Mouse (Mus musculus) MEL (cell line): ENCODE results near the gene Cys1. TPM values are rescaled to one million over a fixed set of nuclear protein-coding genes. Genes with fewer than 3 reads are reported as not detected.

Experiments used
- DNase-seq: peaks from one replicate; pipeline ENCODE4 v3.0.0; 2011; ENCODE audit warnings: low read depth, low spot score
- H3K27ac ChIP-seq: 2 replicates; pipeline ENCODE4 v1.5.1; 2012; ENCODE audit warnings: low read depth, mild to moderate bottlenecking, control low read depth, low read length, moderate library complexity; ENCODE audit not compliant: control insufficient read depth
- H3K27me3 ChIP-seq, 2 experiments: fragments of 150-350 bp in 1 of 2; sonication (generic) in 1 of 2; 2 replicates each; pipeline ENCODE4 v1.6.1; 2012; ENCODE audit warnings: low read length in 2 of 2, mild to moderate bottlenecking in 2 of 2, improper control_type of control experiment in 1 of 2, moderate library complexity in 1 of 2; ENCODE audit not compliant: insufficient read depth in 2 of 2, control insufficient read depth in 1 of 2
- H3K36me3 ChIP-seq, 2 experiments: 2 replicates each; pipeline ENCODE4 v1.6.1; 2012 to 2014; ENCODE audit warnings: low read length in 2 of 2, improper control_type of control experiment in 1 of 2, inconsistent platforms in 1 of 2, mild to moderate bottlenecking in 1 of 2; ENCODE audit not compliant: insufficient read depth in 2 of 2, control insufficient read depth in 1 of 2
- H3K4me1 ChIP-seq, 2 experiments: fragments of 150-350 bp in 1 of 2; sonication (generic) in 1 of 2; 2 replicates each; pipeline ENCODE4 v1.6.1; 2012; ENCODE audit warnings: low read length in 2 of 2, improper control_type of control experiment in 1 of 2, mild to moderate bottlenecking in 1 of 2; ENCODE audit not compliant: insufficient read depth in 2 of 2, control insufficient read depth in 1 of 2
- H3K4me3 ChIP-seq, 2 experiments: fragments of 150-350 bp in 1 of 2; sonication (generic) in 1 of 2; 2 replicates each; pipeline ENCODE4 v1.5.1; 2012; ENCODE audit warnings: low read depth in 2 of 2, low read length in 2 of 2, mild to moderate bottlenecking in 2 of 2, moderate library complexity in 2 of 2, control low read depth in 1 of 2, improper control_type of control experiment in 1 of 2; ENCODE audit not compliant: control insufficient read depth in 1 of 2, insufficient read depth in 1 of 2
- H3K79me2 ChIP-seq: 2 replicates; pipeline ENCODE4 v1.6.1; 2012; ENCODE audit warnings: mild to moderate bottlenecking, low read length, moderate library complexity; ENCODE audit not compliant: control insufficient read depth, poor library complexity, insufficient read depth
- H3K9ac ChIP-seq: 2 replicates; pipeline ENCODE4 v1.6.1; 2012; ENCODE audit warnings: low read depth, mild to moderate bottlenecking, control low read depth, low read length, moderate library complexity; ENCODE audit not compliant: control insufficient read depth, poor library complexity, severe bottlenecking
- H3K9me3 ChIP-seq: fragments of 150-350 bp; sonication (generic); replicated peaks from 2 replicates; pipeline ENCODE4 v1.6.1; 2012; ENCODE audit warnings: mild to moderate bottlenecking, low read length, improper control_type of control experiment, moderate library complexity; ENCODE audit not compliant: insufficient read depth
- EP300 ChIP-seq, 2 experiments: IDR thresholded peaks; 2 replicates each; pipeline ENCODE4 v1.6.1; 2011; ENCODE audit warnings: improper control_type of control experiment in 2 of 2, low read length in 2 of 2, low read depth in 1 of 2, mild to moderate bottlenecking in 1 of 2
- ETS1 ChIP-seq: IDR thresholded peaks from 2 replicates; pipeline ENCODE4 v1.6.1; 2012; ENCODE audit warnings: low read depth, mild to moderate bottlenecking, inconsistent platforms, low read length, improper control_type of control experiment, moderate library complexity
- KAT2A ChIP-seq: conservative IDR thresholded peaks from 2 replicates; pipeline ENCODE4 v1.6.1; 2012; ENCODE audit warnings: low read depth, low read length, improper control_type of control experiment, inconsistent platforms
- MAZ ChIP-seq: IDR thresholded peaks from 2 replicates; pipeline ENCODE4 v1.6.1; 2012; ENCODE audit warnings: low read depth, mild to moderate bottlenecking, inconsistent platforms, low read length, improper control_type of control experiment
- MYC ChIP-seq: IDR thresholded peaks from 2 replicates; pipeline ENCODE4 v1.6.1; 2011; ENCODE audit warnings: low read depth, mild to moderate bottlenecking, low read length, improper control_type of control experiment, moderate library complexity
- NELFE ChIP-seq: IDR thresholded peaks from 2 replicates; pipeline ENCODE4 v1.6.1; 2011; ENCODE audit warnings: low read depth, low read length, improper control_type of control experiment
- RCOR1 ChIP-seq: IDR thresholded peaks from 2 replicates; pipeline ENCODE4 v1.6.1; 2012; ENCODE audit warnings: low read depth, mild to moderate bottlenecking, inconsistent platforms, low read length, improper control_type of control experiment
- TBP ChIP-seq: IDR thresholded peaks from 2 replicates; pipeline ENCODE4 v1.8.0; 2011; ENCODE audit warnings: low read depth, low read length, improper control_type of control experiment
- polyA plus RNA-seq, 2 experiments: library from polyadenylated mRNA; stranded (reverse) in 1 of 2; unstranded in 1 of 2; fragments of >175 nt in 1 of 2; fragments of >200 nt in 1 of 2; gene quantifications; 2 replicates each; pipeline versions ENCODE4 v1.2.1 to v1.2.4; 2012; ENCODE audit warnings: low replicate concordance in 2 of 2, low read depth in 1 of 2; ENCODE audit not compliant: insufficient read length in 2 of 2, insufficient read depth in 1 of 2, missing spikeins in 1 of 2
- total RNA-seq: library from RNA; depleted of rRNA; stranded (reverse); fragments of 300-350 nt; gene quantifications from 2 replicates; pipeline ENCODE4 v1.2.3, GENCODE M21; 2012

The Cys1 gene
- total and polyA plus RNA-seq, 3 experiments: not detected

GRCm38 (mm10) chr12:24634212-24634611 is 47.4 kb downstream of the Cys1 start:
- peak; percentile 42 for DNase-seq
- no peaks in the 10 kb centered on the region for H3K9me3 ChIP-seq
- peaks cover 0 to 14% of the 10 kb centered on the region in 2 experiments; a peak in 2 of 4 replicates for H3K36me3 ChIP-seq
- no peak overlapping the region for H3K9ac ChIP-seq
- TF ChIP-seq EP300 (IDR thresholded peaks at IDR 0.05; ENCODE audit: low read depth in 1 of 2, low read length in 2 of 2): 0 out of 4 replicates have a peak, but pooled peaks of 1 of the 2 experiments have one; percentile 2
- TF ChIP-seq RCOR1: no peak
- peak; percentile 65; the same call in 1 of the 2 replicates for TF ChIP-seq ETS1
- H3K79me2 ChIP-seq: no peaks in the 10 kb centered on the region
- peaks cover 5 to 23% of the 10 kb centered on the region in 2 experiments; a peak in 3 of 4 replicates for H3K4me1 ChIP-seq
- H3K27ac ChIP-seq: peak overlapping the region; percentile 57
- no peaks in the 10 kb centered on the region for H3K27me3 ChIP-seq
- H3K4me3 ChIP-seq: no peak overlapping the region

GRCm38 (mm10) chr12:24633753-24634191 is 47.8 kb downstream of the Cys1 start:
- DNase-seq: peak; percentile 42
- H3K9ac ChIP-seq: no peak overlapping the region
- peaks cover 5 to 23% of the 10 kb centered on the region in 2 experiments; a peak in 3 of 4 replicates for H3K4me1 ChIP-seq
- no peak for TF ChIP-seq MYC
- TF ChIP-seq MAZ: no peak
- no peak for TF ChIP-seq NELFE
- no peaks in the 10 kb centered on the region for H3K27me3 ChIP-seq
- H3K9me3 ChIP-seq: no peaks in the 10 kb centered on the region
- H3K79me2 ChIP-seq: no peaks in the 10 kb centered on the region
- H3K27ac ChIP-seq: peak overlapping the region; percentile 57
- no peak overlapping the region for H3K4me3 ChIP-seq
- H3K36me3 ChIP-seq: peaks cover 0 to 14% of the 10 kb centered on the region in 2 experiments; a peak in 2 of 4 replicates

GRCm38 (mm10) chr12:24632404-24632803 is 49.2 kb downstream of the Cys1 start:
- Histone ChIP-seq H3K79me2 (no peaks in the 10 kb centered on the region), H3K27me3 (no peaks in the 10 kb centered on the region), H3K4me1 (peaks cover 5 to 23% of the 10 kb centered on the region in 2 experiments; a peak in 3 of 4 replicates), H3K27ac (no peak overlapping the region), H3K9me3 (no peaks in the 10 kb centered on the region), H3K4me3 (no peak overlapping the region), H3K9ac (no peak overlapping the region), H3K36me3 (peaks cover 0 to 14% of the 10 kb centered on the region in 2 experiments; a peak in 2 of 4 replicates)
- TF ChIP-seq RCOR1 (no peak), EP300 (IDR thresholded peaks at IDR 0.05; ENCODE audit: low read depth in 1 of 2, low read length in 2 of 2) (no peak), KAT2A (no peak), TBP (no peak), NELFE (no peak)
- DNase-seq: no peak
